Mouse (Mus musculus): ENCODE measurements at regions not wholly inside any gene's neighbourhood (a gene's known extent, or its start where the extent isn't known, plus 50 kb on each side); places are given as distances from the start of the nearest gene placed in this dataset.

GRCm38 (mm10) chr9:91091421-91092050 is 270.7 kb upstream of the Zic4 start:
- no peak for TF ChIP-seq MAX (IDR thresholded peaks at IDR 0.05)
- no peak for TF ChIP-seq CTCF (IDR thresholded peaks at IDR 0.05; ENCODE audit: control insufficient read depth, insufficient read depth, insufficient read length)
- no peak for TF ChIP-seq USF1 (IDR thresholded peaks at IDR 0.05; ENCODE audit: low read depth)
- TF ChIP-seq CEBPB (IDR thresholded peaks at IDR 0.05; ENCODE audit: low read depth) = no peak
- TF ChIP-seq MYOD1 (IDR thresholded peaks at IDR 0.05; ENCODE audit: control insufficient read depth, insufficient read length, low read depth) = no peak
- TF ChIP-seq MYOG (IDR thresholded peaks at IDR 0.05; ENCODE audit: control insufficient read depth, extremely low read depth, insufficient read length) = no peak
